15 mouse cellular contexts compared by ENCODE assay signal in genomic region chr3:123628795-123629194, GRCm38 (mm10).
DNase-seq lines count a peak whose midpoint lies in the region; ATAC-seq and TF ChIP-seq lines count a peak whose summit lies in the region.
"Had no signal": no experiment of that assay in that cellular context is flagged by ENCODE, and none has a peak within 500 bp of the region (broad histone marks: within the 10 kb centered on the region; RNA-seq: fewer than 3 reads in every experiment).

No protein-coding gene starts in this region.

- H3K36me3 ChIP-seq in neural tube, embryonic 15.5 days, result no peaks in the 10 kb centered on the region
- H3K36me3 ChIP-seq: hindbrain, embryonic 12.5 days; liver, embryonic 15.5 days; neural tube, embryonic 12.5 days had no signal

- H3K27ac ChIP-seq in layer of hippocampus, adult 2 months, result no peak overlapping the region
- H3K27ac ChIP-seq in neural tube, embryonic 15.5 days (replicated peaks), result no peak overlapping the region
- H3K27ac ChIP-seq: hindbrain, embryonic 12.5 days; liver, embryonic 15.5 days; neural tube, embryonic 12.5 days had no signal

- H3K9ac ChIP-seq in neural tube, embryonic 15.5 days (replicated peaks), result no peak overlapping the region
- H3K9ac ChIP-seq: hindbrain, embryonic 12.5 days; liver, embryonic 15.5 days; neural tube, embryonic 12.5 days had no signal

- no peak for ATAC-seq in monocyte, adult 5-6 weeks (replicated peaks; ENCODE audit: insufficient number of reproducible peaks, low FRiP score, low TSS enrichment, poor library complexity, severe bottlenecking)
- no peak for ATAC-seq in neural tube, embryonic 15.5 days (ENCODE audit: low FRiP score)

- TF ChIP-seq CTCF in layer of hippocampus, adult 2 months (conservative IDR thresholded peaks at IDR 0.05), result peak; percentile 50

- H3K9me3 ChIP-seq in neural tube, embryonic 15.5 days (replicated peaks), result no peaks in the 10 kb centered on the region
- H3K9me3 ChIP-seq: hindbrain, embryonic 12.5 days; liver, embryonic 15.5 days; neural tube, embryonic 12.5 days had no signal

- H3K4me3 ChIP-seq in layer of hippocampus, adult 2 months, result no peak overlapping the region
- H3K4me3 ChIP-seq in neural tube, embryonic 15.5 days (replicated peaks), result no peak overlapping the region
- H3K4me3 ChIP-seq: hindbrain, embryonic 12.5 days; liver, embryonic 15.5 days; megakaryocyte, embryonic 14.5 days; neural tube, embryonic 12.5 days had no signal

- peak; percentile 18 for DNase-seq in embryo, embryonic 10 days (ENCODE audit: low spot score)
- DNase-seq in embryo, embryonic 9.5 days (ENCODE audit: extremely low spot score), result no peak
- no peak for DNase-seq in layer of hippocampus, adult 2 months (ENCODE audit: low spot score in 2 of 2)
- DNase-seq in layer of hippocampus, postnatal 25 days (ENCODE audit: extremely low spot score in 1 of 2, low spot score in 1 of 2), result no peak
- DNase-seq in 416B (ENCODE audit: low read depth), result peak; percentile 78
- peak; percentile 14 for DNase-seq in WW6 (ENCODE audit: low read depth, low spot score)
- DNase-seq: heart, adult 18-20 months; kidney, postnatal 14 days; thymus, postnatal 25 days had no signal

- no peaks in the 10 kb centered on the region for H3K27me3 ChIP-seq in neural tube, embryonic 15.5 days (replicated peaks)
- H3K27me3 ChIP-seq: hindbrain, embryonic 12.5 days; liver, embryonic 15.5 days; megakaryocyte, embryonic 14.5 days; neural tube, embryonic 12.5 days had no signal

- no peaks in the 10 kb centered on the region for H3K4me1 ChIP-seq in neural tube, embryonic 15.5 days
- H3K4me1 ChIP-seq: hindbrain, embryonic 12.5 days; liver, embryonic 15.5 days; megakaryocyte, embryonic 14.5 days; neural tube, embryonic 12.5 days had no signal

- H3K4me2 ChIP-seq in neural tube, embryonic 15.5 days, result no peak overlapping the region
- H3K4me2 ChIP-seq: hindbrain, embryonic 12.5 days; liver, embryonic 15.5 days; neural tube, embryonic 12.5 days had no signal

- WGBS in neural tube, embryonic 15.5 days, result 88% methylated on average over 6 of the region's 6 CpGs

Comparison
In these comparisons a context has a peak if more than half of its experiments do, and no peak if none do; other contexts are left out.
1. DNase-seq: peak in embryo, embryonic 10 days (single experiment), 416B (single experiment) and WW6 (single experiment); none in embryo, embryonic 9.5 days (single experiment), layer of hippocampus, adult 2 months (0 of 2) and layer of hippocampus, postnatal 25 days (0 of 2).